Comparison of ENCODE assay signal across 29 mouse cellular contexts in the genomic region with DNA sequence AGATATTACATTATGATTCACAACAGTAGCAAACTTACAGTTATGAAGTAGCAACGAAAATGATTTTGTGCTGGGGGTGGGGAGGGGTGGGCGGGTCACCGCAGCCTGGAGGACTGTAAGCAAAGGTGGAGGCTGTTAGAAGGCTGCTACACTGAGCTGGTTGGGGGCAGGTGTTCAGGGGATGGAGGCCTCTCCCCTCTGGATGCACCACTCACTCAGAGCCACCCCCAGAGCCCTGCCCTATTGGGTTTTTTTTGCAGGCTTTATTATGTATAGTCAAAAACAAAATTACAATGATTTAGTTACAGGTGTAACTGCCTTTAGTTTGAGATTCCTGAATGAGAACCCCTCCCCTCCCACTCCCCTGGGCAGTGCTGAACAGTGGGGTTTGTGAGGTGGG. TPM values are rescaled to one million over a fixed set of nuclear protein-coding genes. Genes with fewer than 3 reads are reported as not detected.
DNase-seq lines count a peak whose midpoint lies in the region; ATAC-seq and TF ChIP-seq lines count a peak whose summit lies in the region.
"Had no signal": no experiment of that assay in that cellular context is flagged by ENCODE, and none has a peak within 500 bp of the region (broad histone marks: within the 10 kb centered on the region; RNA-seq: fewer than 3 reads in every experiment).

No protein-coding gene starts in this region.

- no peak overlapping the region for H3K4me2 ChIP-seq in kidney, postnatal 0 days (ENCODE audit: low read length)
- H3K4me2 ChIP-seq in myocyte (ENCODE audit: low read depth): no peak overlapping the region
- H3K4me2 ChIP-seq: embryonic facial prominence, embryonic 12.5 days; embryonic facial prominence, embryonic 15.5 days; heart, embryonic 12.5 days; heart, embryonic 15.5 days; hindbrain, embryonic 14.5 days had no signal

- peak; percentile 91 for TF ChIP-seq EP300 in ES-Bruce4 (IDR thresholded peaks at IDR 0.05; ENCODE audit: insufficient read depth, low read depth, low read length)

- no peaks in the 10 kb centered on the region for H3K27me3 ChIP-seq in kidney, postnatal 0 days (ENCODE audit: insufficient read depth, low read length)
- H3K27me3 ChIP-seq in ES-Bruce4 (ENCODE audit: control insufficient read depth, insufficient read depth, low read length, poor library complexity, severe bottlenecking) (no peaks in the 10 kb centered on the region), myocyte (ENCODE audit: control insufficient read depth, insufficient read depth, insufficient read length) (no peaks in the 10 kb centered on the region)
- H3K27me3 ChIP-seq: CH12.LX; embryonic facial prominence, embryonic 12.5 days; embryonic facial prominence, embryonic 15.5 days; heart, embryonic 12.5 days; heart, embryonic 15.5 days; Patski had no signal

- 84% methylated on average over 3 of the region's 3 CpGs for WGBS in kidney, postnatal 0 days

- H3K9ac ChIP-seq in kidney, postnatal 0 days (ENCODE audit: low read depth, low read length): no peak overlapping the region
- peak overlapping the region; percentile 74 for H3K9ac ChIP-seq in ES-Bruce4 (ENCODE audit: low read depth, poor library complexity, severe bottlenecking)
- H3K9ac ChIP-seq: embryonic facial prominence, embryonic 12.5 days; embryonic facial prominence, embryonic 15.5 days; forebrain, postnatal 0 days; heart, embryonic 12.5 days; heart, embryonic 15.5 days; hindbrain, embryonic 14.5 days had no signal

- TF ChIP-seq POLR2A in ES-Bruce4 (IDR thresholded peaks at IDR 0.05; ENCODE audit: insufficient read depth, low read length) (no peak), myocyte (IDR thresholded peaks at IDR 0.05; ENCODE audit: insufficient read length, low read depth) (no peak)

- no peaks in the 10 kb centered on the region for H3K79me2 ChIP-seq in myocyte (ENCODE audit: control insufficient read depth, insufficient read depth)

- 0 out of 2 replicates have a peak, but pooled peaks have one; percentile 46 for ATAC-seq in kidney, postnatal 0 days (replicated peaks; ENCODE audit: low FRiP score, low read depth)
- ATAC-seq: forebrain, embryonic 14.5 days; forebrain, postnatal 0 days; hindbrain, postnatal 0 days; inflammation-experienced regulatory T-cells, adult 6 months; Patski had no signal

- H3K4me3 ChIP-seq in kidney, postnatal 0 days (replicated peaks; ENCODE audit: low read depth, low read length): no peak overlapping the region
- peak overlapping the region; percentile 14; the same call in 1 of the 2 replicates for H3K4me3 ChIP-seq in ES-Bruce4 (ENCODE audit: low read depth, low read length)
- H3K4me3 ChIP-seq in myocyte: no peak overlapping the region
- H3K4me3 ChIP-seq: embryonic facial prominence, embryonic 12.5 days; embryonic facial prominence, embryonic 15.5 days; heart, embryonic 12.5 days; heart, embryonic 15.5 days had no signal

- no peaks in the 10 kb centered on the region for H3K4me1 ChIP-seq in kidney, postnatal 0 days (replicated peaks; ENCODE audit: insufficient read depth, low read length)
- peaks cover 2% of the 10 kb centered on the region for H3K4me1 ChIP-seq in ES-Bruce4 (ENCODE audit: control insufficient read depth, insufficient read depth, low read length)
- H3K4me1 ChIP-seq: embryonic facial prominence, embryonic 12.5 days; embryonic facial prominence, embryonic 15.5 days; heart, embryonic 12.5 days; heart, embryonic 15.5 days had no signal

- H3K27ac ChIP-seq in kidney, postnatal 0 days: no peak overlapping the region
- peak overlapping the region; percentile 90 for H3K27ac ChIP-seq in ES-Bruce4 (ENCODE audit: insufficient read depth, low read length)
- H3K27ac ChIP-seq: embryonic facial prominence, embryonic 12.5 days; embryonic facial prominence, embryonic 15.5 days; heart, embryonic 15.5 days; hindbrain, embryonic 14.5 days; hindbrain, postnatal 0 days had no signal

- no peak overlapping the region for H3ac ChIP-seq in myocyte (ENCODE audit: control insufficient read depth, insufficient read length)

- no peak for TF ChIP-seq CTCF in kidney, postnatal 0 days (IDR thresholded peaks at IDR 0.05; ENCODE audit: low read depth)
- no peak for TF ChIP-seq CTCF in ES-Bruce4 (IDR thresholded peaks at IDR 0.05; ENCODE audit: low read depth, low read length)

- no peaks in the 10 kb centered on the region for H3K9me3 ChIP-seq in kidney, postnatal 0 days (replicated peaks; ENCODE audit: low read length)
- 0 out of 2 replicates have a peak, but pooled peaks cover 8% of the 10 kb centered on the region for H3K9me3 ChIP-seq in ES-Bruce4 (replicated peaks; ENCODE audit: control insufficient read depth, insufficient read depth, low read length, poor library complexity, severe bottlenecking)
- H3K9me3 ChIP-seq: embryonic facial prominence, embryonic 12.5 days; embryonic facial prominence, embryonic 15.5 days; heart, embryonic 12.5 days; heart, embryonic 15.5 days had no signal

- no peaks in the 10 kb centered on the region for H3K36me3 ChIP-seq in kidney, postnatal 0 days (ENCODE audit: insufficient read depth, low read length)
- H3K36me3 ChIP-seq in ES-Bruce4 (ENCODE audit: control insufficient read depth, insufficient read depth, low read length, poor library complexity, severe bottlenecking) (0 out of 2 replicates have a peak, but pooled peaks cover 4% of the 10 kb centered on the region), myocyte (ENCODE audit: control insufficient read depth, insufficient read depth) (no peaks in the 10 kb centered on the region)
- H3K36me3 ChIP-seq: embryonic facial prominence, embryonic 12.5 days; embryonic facial prominence, embryonic 15.5 days; G1E; heart, embryonic 15.5 days had no signal

- no peak for DNase-seq in kidney, postnatal 0 days (ENCODE audit: low spot score)
- DNase-seq in kidney, adult 11 months: no peak
- DNase-seq in layer of hippocampus, postnatal 36 days: no peak
- no peak for DNase-seq in adipocyte (ENCODE audit: low spot score)
- DNase-seq: adrenal gland, adult 2 months; adrenal gland, postnatal 14 days; B cell, adult 2 months; cerebellum, adult 11 months; cerebellum, adult 2 months; cerebellum, adult 9-11 months; cerebellum, postnatal 25 days; forebrain, postnatal 0 days; gastrocnemius, postnatal 25 days; heart, adult 18-20 months; heart, postnatal 10 days; heart, postnatal 4 days had no signal

TF ChIP-seq in myocyte, 11 proteins besides CTCF, POLR2A, EP300 and RAD21:
- no peak for TF ChIP-seq TCF12 (IDR thresholded peaks at IDR 0.05; ENCODE audit: insufficient read depth, poor library complexity, severe bottlenecking)
- no peak for TF ChIP-seq MAX (IDR thresholded peaks at IDR 0.05; ENCODE audit: low read depth)
- no peak for TF ChIP-seq MYOD1 (IDR thresholded peaks at IDR 0.05; ENCODE audit: control insufficient read depth in 1 of 3, insufficient read length in 2 of 3, low read depth in 2 of 3)
- TF ChIP-seq POLR2AphosphoS2 (IDR thresholded peaks at IDR 0.05; ENCODE audit: insufficient read length, low read depth): peak; percentile 45
- no peak for TF ChIP-seq TCF3 (IDR thresholded peaks at IDR 0.05; ENCODE audit: insufficient read length, low read depth)
- no peak for TF ChIP-seq MYOG (IDR thresholded peaks at IDR 0.05; ENCODE audit: control insufficient read depth in 1 of 3, insufficient read depth in 1 of 3, insufficient read length in 2 of 3, low read depth in 2 of 3)
TF ChIP-seq in myocyte: peak in this region for 1.

RNA-seq across cellular contexts. Expression of gene Tgif1, which starts 11.3 kb away (rescaled TPM):
- polyA plus RNA-seq in kidney, postnatal 0 days (2015; fragmentation: Nextera tagmentation; extraction: Ambion mirVana): 74.9 and 78.9 TPM in 2 replicates
- polyA plus RNA-seq in ES-Bruce4 (2011; ENCODE audit: insufficient read depth, insufficient read length, low read depth, missing spikeins) (218 and 227 TPM in 2 replicates), myocyte (2012; fragmentation: generic; extraction: Trizol) (75.2 TPM)
- 1 to 10 TPM; 1.9 to 2.0 TPM for total RNA-seq in layer of hippocampus, postnatal 36 days (2021)
